Mouse (Mus musculus): ENCODE measurements around the gene Wdr77. TPM values are rescaled to one million over a fixed set of nuclear protein-coding genes. Genes with fewer than 3 reads are reported as not detected.

Gene Wdr77
- polyA plus RNA-seq, 1 experiment from 2014 or later: 99.4 TPM

Other genes with a start within 250 kb of the Wdr77 start
- gene Rap1a, start 158.0 kb upstream of the Wdr77 start, polyA plus RNA-seq (2015; fragmentation: Nextera tagmentation; extraction: Ambion mirVana): 83.1 and 88.1 TPM in 2 replicates
- gene Adora3, start 88.5 kb upstream of the Wdr77 start, polyA plus RNA-seq (2015; fragmentation: Nextera tagmentation; extraction: Ambion mirVana): 0.26 and 0.30 TPM in 2 replicates
- not detected in 2 replicates for gene Tmigd3, start 88.5 kb upstream of the Wdr77 start, polyA plus RNA-seq (2015; fragmentation: Nextera tagmentation; extraction: Ambion mirVana)
- gene I830077J02Rik, start 26.7 kb upstream of the Wdr77 start, polyA plus RNA-seq (2015; fragmentation: Nextera tagmentation; extraction: Ambion mirVana): 0.25 and 1.1 TPM in 2 replicates
- gene Atp5f1, start 730 bp downstream of the Wdr77 start, polyA plus RNA-seq (2015; fragmentation: Nextera tagmentation; extraction: Ambion mirVana): 538 and 544 TPM in 2 replicates
- gene Ovgp1, start 14.3 kb downstream of the Wdr77 start, polyA plus RNA-seq (2015; fragmentation: Nextera tagmentation; extraction: Ambion mirVana): 4.6 and 4.7 TPM in 2 replicates
- 5.3 and 10.0 TPM in 2 replicates for gene Pifo, start 55.3 kb downstream of the Wdr77 start, polyA plus RNA-seq (2015; fragmentation: Nextera tagmentation; extraction: Ambion mirVana)
- not detected in 2 replicates for gene Chil5, start 73.4 kb downstream of the Wdr77 start, polyA plus RNA-seq (2015; fragmentation: Nextera tagmentation; extraction: Ambion mirVana)
- gene Chia1, start 153.9 kb downstream of the Wdr77 start, polyA plus RNA-seq (2015; fragmentation: Nextera tagmentation; extraction: Ambion mirVana): 0.60 and 1.4 TPM in 2 replicates
- gene Chil3, start 208.2 kb downstream of the Wdr77 start, polyA plus RNA-seq (2015; fragmentation: Nextera tagmentation; extraction: Ambion mirVana): not detected in 2 replicates

Data from hindbrain, embryonic 13.5 days (tissue).